Mouse (Mus musculus): Measurements from ENCODE around the gene Mief2.

GRCm38 (mm10) chr11:60779673-60780189 is 51.5 kb downstream of the Mief2 start:
- no peak for TF ChIP-seq CTCF (conservative IDR thresholded peaks at IDR 0.05; ENCODE audit: low read length)
- TF ChIP-seq NANOG (IDR thresholded peaks at IDR 0.05; ENCODE audit: borderline replicate concordance, low read length), result no peak
- TF ChIP-seq POU5F1 (IDR thresholded peaks at IDR 0.05; ENCODE audit: borderline replicate concordance, low read length), result no peak
